Mouse (Mus musculus) gastrocnemius, postnatal 4 days (tissue): ENCODE measurements around the gene Ehf. TPM values are rescaled to one million over a fixed set of nuclear protein-coding genes. Genes with fewer than 3 reads are reported as not detected.

Experiments used
- DNase-seq, 2 experiments: peaks; one replicate each; pipeline ENCODE4 v3.0.0; 2021 to 2022; ENCODE audit warnings: low spot score in 2 of 2, mixed read lengths in 2 of 2
- total RNA-seq, 2 experiments: library from RNA; stranded (reverse); gene quantifications; 2 replicates each; pipeline ENCODE4 v1.2.3; 2021

The Ehf gene
- total RNA-seq, 2 experiments from 2014 or later: 0.13 TPM; not detected in 1

GRCm38 (mm10) chr2:103218323-103218722 lies 84.8 kb downstream of the Ehf start:
- no peak for DNase-seq

GRCm38 (mm10) chr2:103215801-103216200 lies 87.3 kb downstream of the Ehf start:
- no peak for DNase-seq

GRCm38 (mm10) chr2:103214861-103215260 lies 88.2 kb downstream of the Ehf start:
- DNase-seq: no peak

GRCm38 (mm10) chr2:103213547-103213946 lies 89.5 kb downstream of the Ehf start:
- DNase-seq: no peak

Other genes with a start within 250 kb of the Ehf start
- gene Pdhx, start 229.8 kb downstream of the Ehf start, total RNA-seq: 10 to 100 TPM; 60.0 to 64.6 TPM
- 10 to 100 TPM; 37.6 to 45.2 TPM for gene Apip, start 229.6 kb downstream of the Ehf start, total RNA-seq
- gene Elf5, start 108.4 kb upstream of the Ehf start, total RNA-seq: not detected
- gene Cat, start 181.9 kb upstream of the Ehf start, total RNA-seq: 100 to 1,000 TPM; 102 to 103 TPM